Mouse (Mus musculus): ENCODE data around the gene Tbc1d20. TPM values are rescaled to one million over a fixed set of nuclear protein-coding genes. Genes with fewer than 3 reads are reported as not detected.

The Tbc1d20 gene
- total RNA-seq (2012; rRNA removed), result 14.3 and 15.9 TPM in 2 replicates
- total RNA-seq (2014; rRNA removed), result 13.1 and 17.0 TPM in 2 replicates
- 22.0 and 22.5 TPM in 2 replicates for polyA plus RNA-seq (2012; ENCODE audit: insufficient read length, low read depth)

GRCm38 (mm10) chr2:152293727-152294475, at the start of gene Tbc1d20:
Gene Tbc1d20, plus strand, starts transcription at chr2:152293828.
- H3K27ac ChIP-seq (ENCODE audit: insufficient read depth, low read depth), result no peak within 1 kb of the TSS
- in situ Hi-C loops (cut with MboI; ENCODE audit: low pct_ligation_motif_present, low pct_unique_long_range_greater_than_20kb, low sequenced_read_pairs), result loop anchor here (5.0 kb wide), 1 partner anchor 33 kb away; no protein-coding TSS in a partner anchor

DNA sequence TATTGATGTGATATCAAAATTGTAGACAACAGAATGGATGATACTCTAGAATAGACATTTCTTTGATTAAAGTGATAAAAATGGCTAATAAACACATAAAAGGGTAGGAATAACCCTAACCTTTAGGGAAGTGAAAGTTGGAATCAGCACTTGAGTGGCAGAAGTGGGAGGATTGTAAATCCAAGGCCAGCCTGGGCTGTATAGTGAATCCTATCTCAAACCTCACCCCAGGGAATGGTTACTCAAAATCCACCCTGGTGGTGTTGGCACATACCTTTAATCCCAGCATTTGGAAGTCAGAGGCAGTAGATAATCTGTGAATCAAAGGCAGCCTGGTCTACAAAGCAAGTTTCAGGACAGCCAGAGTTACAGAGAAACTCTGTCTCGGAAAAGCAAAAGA, 46.4 kb upstream of the Tbc1d20 start:
- no peak for TF ChIP-seq ZNF384 (IDR thresholded peaks at IDR 0.05; ENCODE audit: low read depth, low read length)
- Histone ChIP-seq H3K27me3 (replicated peaks) (no peaks in the 10 kb centered on the region), H3K4me1 (ENCODE audit: control insufficient read depth in 1 of 2, insufficient read depth in 2 of 2) (peaks cover 2 to 13% of the 10 kb centered on the region in 2 experiments; a peak in 2 of 4 replicates), H3K79me2 (replicated peaks; ENCODE audit: control insufficient read depth, extremely low read depth, insufficient read depth, poor library complexity, severe bottlenecking) (peaks cover 71% of the 10 kb centered on the region), H3K9ac (ENCODE audit: insufficient read depth, low read depth) (no peak overlapping the region), H3K27ac (ENCODE audit: insufficient read depth, low read depth) (no peak overlapping the region), H3K4me3 (replicated peaks in 1 of 3; ENCODE audit: low read depth in 2 of 3, low read length in 2 of 3, poor library complexity in 1 of 3) (no peak overlapping the region), H3K9me3 (replicated peaks; ENCODE audit: low read length) (no peaks in the 10 kb centered on the region), H3K36me3 (replicated peaks in 1 of 2; ENCODE audit: control insufficient read depth in 1 of 2, insufficient read depth in 1 of 2, low read length in 1 of 2) (peaks cover 15 to 68% of the 10 kb centered on the region in 2 experiments), H3K4me2 (ENCODE audit: insufficient read depth, low read depth, poor library complexity, severe bottlenecking) (no peak overlapping the region)
- DNase-seq (ENCODE audit: extremely low read depth), result no peak
- dilution Hi-C loops (cut with MboI; ENCODE audit: extremely low pct_ligation_motif_present, extremely low pct_unique_long_range_greater_than_20kb, low sequenced_read_pairs), result no loop called here
- in situ Hi-C loops (cut with MboI; ENCODE audit: low pct_ligation_motif_present, low pct_unique_long_range_greater_than_20kb, low sequenced_read_pairs), result no loop called here

More at GRCm38 (mm10) chr2:152293727-152294475, at the start of gene Tbc1d20:
- peak within 1 kb of the TSS; percentile 87 to 94 (median 93) for H3K4me3 ChIP-seq (replicated peaks in 1 of 3; ENCODE audit: low read depth in 2 of 3, low read length in 2 of 3, poor library complexity in 1 of 3)
- H3K36me3 ChIP-seq (replicated peaks in 1 of 2; ENCODE audit: control insufficient read depth in 1 of 2, insufficient read depth in 1 of 2, low read length in 1 of 2), result peaks cover 3 to 25% of the 10 kb centered on the region in 2 experiments
- no peaks in the 10 kb centered on the region for H3K9me3 ChIP-seq (replicated peaks; ENCODE audit: low read length)
- H3K4me2 ChIP-seq (ENCODE audit: insufficient read depth, low read depth, poor library complexity, severe bottlenecking), result peak within 1 kb of the TSS; percentile 85
- DNase-seq (ENCODE audit: extremely low read depth), result peak; percentile 87
- peaks cover 0 to 33% of the 10 kb centered on the region in 2 experiments; a peak in 2 of 4 replicates for H3K4me1 ChIP-seq (ENCODE audit: control insufficient read depth in 1 of 2, insufficient read depth in 2 of 2)
- peak within 1 kb of the TSS; percentile 95 for H3K9ac ChIP-seq (ENCODE audit: insufficient read depth, low read depth)
- dilution Hi-C loops (cut with MboI; ENCODE audit: extremely low pct_ligation_motif_present, extremely low pct_unique_long_range_greater_than_20kb, low sequenced_read_pairs), result no loop called here
- no peaks in the 10 kb centered on the region for H3K27me3 ChIP-seq (replicated peaks)
- H3K79me2 ChIP-seq (replicated peaks; ENCODE audit: control insufficient read depth, extremely low read depth, insufficient read depth, poor library complexity, severe bottlenecking), result peaks cover 19% of the 10 kb centered on the region
- TF ChIP-seq JUN (IDR thresholded peaks at IDR 0.05; ENCODE audit: insufficient read depth, low read depth, low read length) (no peak), SMC3 (IDR thresholded peaks at IDR 0.05; ENCODE audit: low read depth, low read length) (no peak), MAZ (IDR thresholded peaks at IDR 0.05; ENCODE audit: low read depth, low read length) (0 out of 2 replicates have a peak, but pooled peaks have one; percentile 22), BHLHE40 (IDR thresholded peaks at IDR 0.05; ENCODE audit: low read depth, low read length) (peak; percentile 96), ELF1 (IDR thresholded peaks at IDR 0.05; ENCODE audit: low read depth, low read length) (peak; percentile 52), ZNF384 (IDR thresholded peaks at IDR 0.05; ENCODE audit: low read depth, low read length) (no peak), MXI1 (IDR thresholded peaks at IDR 0.05; ENCODE audit: low read depth, low read length) (peak; percentile 7; the same call in 1 of the 2 replicates), NELFE (IDR thresholded peaks at IDR 0.05; ENCODE audit: low read depth, low read length) (peak; percentile 97), TBP (conservative IDR thresholded peaks at IDR 0.05; ENCODE audit: low read depth, low read length) (0 out of 2 replicates have a peak, but pooled peaks have one; percentile 11), POLR2A (IDR thresholded peaks at IDR 0.05; ENCODE audit: low read depth, low read length) (peak; percentile 97), ZMIZ1 (IDR thresholded peaks at IDR 0.05; ENCODE audit: low read depth, low read length) (peak; percentile 91), NRF1 (IDR thresholded peaks at IDR 0.05; ENCODE audit: low read depth, low read length) (peak; percentile 91), IRF4 (IDR thresholded peaks at IDR 0.05; ENCODE audit: low read depth, low read length) (no peak), USF1 (IDR thresholded peaks at IDR 0.05; ENCODE audit: low read depth, low read length) (peak; percentile 94), UBTF (IDR thresholded peaks at IDR 0.05; ENCODE audit: low read depth, low read length) (peak; percentile 92; the same call in 1 of the 2 replicates), CTCF (conservative IDR thresholded peaks at IDR 0.05 in 1 of 2, IDR thresholded peaks at IDR 0.05 in 1 of 2; ENCODE audit: low read depth in 2 of 2, low read length in 2 of 2) (no peak), USF2 (conservative IDR thresholded peaks at IDR 0.05; ENCODE audit: low read depth, low read length) (peak; percentile 82), MAX (IDR thresholded peaks at IDR 0.05; ENCODE audit: low read length) (peak; percentile 62; the same call in 1 of the 2 replicates), POLR2AphosphoS2 (IDR thresholded peaks at IDR 0.05; ENCODE audit: low read depth, low read length) (peak; percentile 53; the same call in 1 of the 2 replicates), SIN3A (IDR thresholded peaks at IDR 0.05; ENCODE audit: low read length) (peak; percentile 25; the same call in 1 of the 2 replicates), KAT2A (IDR thresholded peaks at IDR 0.05; ENCODE audit: insufficient replicate concordance, low read length) (no peak), TCF12 (IDR thresholded peaks at IDR 0.05; ENCODE audit: low read depth, low read length) (peak; percentile 56)

Measured in CH12.LX (cell line).